Comparison of ENCODE assay signal across 19 mouse cellular contexts in genomic region chr3:41038297-41038916, GRCm38 (mm10).
"Had no signal": no experiment of that assay in that cellular context is flagged by ENCODE, and none has a peak within 500 bp of the region (broad histone marks: within the 10 kb centered on the region; RNA-seq: fewer than 3 reads in every experiment).

No protein-coding gene starts in this region.

- DNase-seq: kidney, adult 18-20 months; kidney, adult 9 months; kidney, postnatal 14 days; kidney, postnatal 4 days; liver, embryonic 13.5 days; lung, adult 2 months; lung, postnatal 14 days; lung, postnatal 4 days; midbrain, embryonic 14.5 days; right cerebral cortex, adult 18-20 months; right cerebral cortex, postnatal 14 days; right cerebral cortex, postnatal 4 days; thymus, postnatal 36 days had no signal

- H3K27ac ChIP-seq: left cerebral cortex, adult 2 months; liver, embryonic 13.5 days; neural tube, embryonic 12.5 days; neural tube, embryonic 15.5 days; stomach, embryonic 15.5 days had no signal

- H3K36me3 ChIP-seq: liver, embryonic 13.5 days; neural tube, embryonic 12.5 days; neural tube, embryonic 15.5 days; stomach, embryonic 15.5 days had no signal

- H3K9ac ChIP-seq: liver, embryonic 13.5 days; neural tube, embryonic 12.5 days; neural tube, embryonic 15.5 days; stomach, embryonic 15.5 days had no signal

- H3K4me3 ChIP-seq: left cerebral cortex, adult 2 months; liver, embryonic 13.5 days; megakaryocyte, embryonic 14.5 days; neural tube, embryonic 12.5 days; neural tube, embryonic 15.5 days; stomach, embryonic 15.5 days had no signal

- H3K27me3 ChIP-seq: liver, embryonic 13.5 days; megakaryocyte, embryonic 14.5 days; neural tube, embryonic 12.5 days; neural tube, embryonic 15.5 days; stomach, embryonic 15.5 days had no signal

- H3K4me2 ChIP-seq: liver, embryonic 13.5 days; midbrain, embryonic 11.5 days; neural tube, embryonic 12.5 days; neural tube, embryonic 15.5 days; stomach, embryonic 15.5 days had no signal

- H3K9me3 ChIP-seq: liver, embryonic 13.5 days; megakaryocyte, embryonic 14.5 days; neural tube, embryonic 12.5 days; neural tube, embryonic 15.5 days; stomach, embryonic 15.5 days had no signal

- H3K4me1 ChIP-seq: liver, embryonic 13.5 days; neural tube, embryonic 12.5 days; neural tube, embryonic 15.5 days; stomach, embryonic 15.5 days had no signal
